Mouse (Mus musculus) limb, embryonic 12.5 days (tissue): ENCODE data around the gene Nfe2. TPM values are rescaled to one million over a fixed set of nuclear protein-coding genes. Genes with fewer than 3 reads are reported as not detected.
A peak's percentile ranks its signal among the peaks of the same experiment; 100 is the strongest.

ENCODE experiments used
- ATAC-seq: fragments of 200-750 bp; cut with Nextera tagmentation; 2 replicates; pipeline ENCODE4 v1.8.0; 2017; ENCODE audit warnings: low read depth, moderate TSS enrichment; ENCODE audit not compliant: insufficient number of reproducible peaks, insufficient read depth, low FRiP score, low TSS enrichment
- H3K27ac ChIP-seq: fragments of 300-500 bp; sonication (generic); 2 replicates; pipeline ENCODE4 v1.5.1; 2016; ENCODE audit warnings: mild to moderate bottlenecking, moderate library complexity
- H3K27me3 ChIP-seq: fragments of 300-500 bp; sonication (generic); 2 replicates; pipeline ENCODE4 v1.6.1; 2016; ENCODE audit warnings: mild to moderate bottlenecking, moderate library complexity
- H3K36me3 ChIP-seq: fragments of 300-500 bp; sonication (generic); 2 replicates; pipeline ENCODE4 v1.6.1; 2016; ENCODE audit warnings: mild to moderate bottlenecking, moderate library complexity
- H3K4me1 ChIP-seq: fragments of 300-500 bp; sonication (generic); replicated peaks from 2 replicates; pipeline ENCODE4 v1.6.1; 2016
- H3K4me2 ChIP-seq: fragments of 300-500 bp; sonication (generic); 2 replicates; pipeline ENCODE4 v1.6.1; 2016; ENCODE audit warnings: mild to moderate bottlenecking, moderate library complexity
- H3K4me3 ChIP-seq: fragments of 300-500 bp; sonication (generic); replicated peaks from 2 replicates; pipeline ENCODE4 v1.5.1; 2016; ENCODE audit warnings: mild to moderate bottlenecking
- H3K9ac ChIP-seq: fragments of 300-500 bp; sonication (generic); replicated peaks from 2 replicates; pipeline ENCODE4 v1.6.1; 2016; ENCODE audit warnings: mild to moderate bottlenecking, moderate library complexity
- H3K9me3 ChIP-seq: fragments of 300-500 bp; sonication (generic); 2 replicates; pipeline ENCODE4 v1.6.1; 2016; ENCODE audit warnings: mild to moderate bottlenecking, moderate library complexity
- WGBS: fragments of 180-500 bp; shearing (Covaris S2); methylation state at CpG from one replicate; pipeline ENCODE4 v1.1.7; 2016; 5-methylcytosine and 5-hydroxymethylcytosine counted together
- polyA plus RNA-seq: library from polyadenylated mRNA; unstranded; fragments of >200 nt; fragmentation: Nextera tagmentation; extraction: Ambion mirVana; gene quantifications from 2 replicates; pipeline ENCODE4 v1.2.1, GENCODE M21; 2016

The Nfe2 gene
- polyA plus RNA-seq, 1 experiment from 2014 or later: 4.6 TPM

DNA sequence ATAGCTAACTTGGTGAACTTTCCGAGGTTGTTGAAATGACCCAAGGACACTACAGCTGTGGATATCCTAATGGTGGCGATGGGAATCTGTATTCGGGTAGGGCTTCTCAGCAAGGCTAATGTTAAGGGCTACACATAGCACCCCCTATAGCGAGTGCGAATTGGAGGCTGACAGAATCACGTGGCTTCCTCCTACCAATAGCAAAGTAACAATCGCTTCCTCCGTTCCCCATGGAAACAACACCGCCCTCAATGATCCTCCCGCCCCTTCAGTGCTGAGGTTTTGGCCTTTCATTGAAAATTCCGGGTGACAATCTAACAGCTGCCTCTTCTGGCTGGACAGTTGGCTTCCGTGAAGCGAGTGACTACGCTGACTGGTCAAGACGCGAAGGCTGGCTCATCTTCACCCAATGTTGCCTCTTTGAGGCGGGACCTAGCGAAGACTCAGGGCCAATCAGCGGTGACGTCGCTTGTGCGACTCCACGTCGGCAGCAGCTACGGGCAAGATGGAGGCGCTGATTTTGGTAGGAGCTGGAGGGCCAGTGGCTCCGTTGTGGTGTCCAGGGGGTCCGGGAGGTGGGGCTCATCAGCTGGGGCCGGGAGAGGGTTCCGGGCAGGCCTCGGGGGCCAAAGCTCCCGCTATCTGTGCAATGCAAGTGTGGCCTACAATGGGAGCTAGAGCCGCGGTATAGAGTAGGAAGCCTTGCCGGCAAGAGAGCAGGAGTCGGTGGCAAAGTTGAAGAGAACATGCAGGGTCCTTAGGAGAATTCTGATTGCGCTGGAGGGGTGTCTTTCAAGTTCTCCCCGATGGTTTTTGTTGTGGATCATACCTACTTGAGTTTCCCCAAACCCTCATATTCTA is 14.4 kb upstream of the Nfe2 start, which contains the start of gene Copz1:
Gene Copz1, plus strand, starts transcription at position 296 of the 861 bp plus-strand sequence.
- Histone ChIP-seq H3K9ac (peak within 1 kb of the TSS; percentile 79), H3K27ac (peak within 1 kb of the TSS; percentile 25; the same call in 1 of the 2 replicates), H3K4me2 (peak within 1 kb of the TSS; percentile 72), H3K9me3 (no peaks in the 10 kb centered on the region), H3K36me3 (no peaks in the 10 kb centered on the region), H3K4me1 (peaks cover 20% of the 10 kb centered on the region), H3K4me3 (peak within 1 kb of the TSS; percentile 72), H3K27me3 (no peaks in the 10 kb centered on the region)
- WGBS: under 1% methylated on average over 38 of the region's 38 CpGs
- peak; percentile 98 for ATAC-seq

DNA sequence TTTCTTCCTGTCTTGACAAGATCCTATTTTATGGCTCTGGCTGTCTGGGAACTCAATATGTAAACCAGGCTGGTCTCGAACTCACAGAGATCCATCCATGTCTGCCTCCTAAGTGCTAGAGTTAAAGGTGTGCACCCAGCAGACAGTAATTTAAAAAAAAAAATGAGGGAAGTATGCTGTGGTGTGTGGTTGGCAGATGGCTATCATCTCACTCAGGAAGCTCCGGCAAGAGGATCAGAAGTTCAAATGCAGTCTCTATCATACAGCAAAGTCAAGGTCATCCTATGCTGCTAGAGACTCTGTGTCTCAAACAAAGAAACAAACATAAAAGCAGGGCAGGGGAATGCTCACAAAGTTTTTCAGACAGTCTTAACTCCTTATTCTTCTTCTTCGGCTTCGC is 10.7 kb upstream of the Nfe2 start:
- Histone ChIP-seq H3K4me2 (no peak overlapping the region), H3K9me3 (no peaks in the 10 kb centered on the region), H3K4me3 (no peak overlapping the region), H3K9ac (0 out of 2 replicates have a peak overlapping the region, but pooled peaks have one; percentile 27), H3K27me3 (no peaks in the 10 kb centered on the region), H3K4me1 (peaks cover 4% of the 10 kb centered on the region), H3K27ac (no peak overlapping the region), H3K36me3 (no peaks in the 10 kb centered on the region)
- WGBS: 88% methylated on average over 4 of the region's 4 CpGs
- no peak for ATAC-seq

DNA sequence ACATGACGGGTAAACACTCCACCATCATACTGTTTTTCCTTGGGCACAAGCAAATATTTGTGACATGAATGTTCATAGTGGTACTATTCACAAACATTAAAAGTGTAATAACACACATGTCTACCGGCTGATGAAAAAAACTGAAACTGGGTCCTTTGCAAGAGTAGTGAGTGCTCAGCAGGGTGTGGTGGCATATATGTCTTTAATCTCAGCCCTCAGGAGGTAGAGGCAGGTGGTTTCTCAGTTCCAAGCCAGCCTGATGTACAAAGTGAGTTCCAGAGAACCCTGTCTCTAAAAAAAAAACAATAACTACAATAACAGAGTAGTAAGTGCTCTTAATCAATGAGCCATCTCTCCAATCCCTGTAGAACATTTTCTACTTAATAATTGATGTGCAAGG is 6.6 kb upstream of the Nfe2 start:
- 86% methylated on average over 2 of the region's 2 CpGs for WGBS
- H3K4me2 ChIP-seq: no peak overlapping the region
- no peaks in the 10 kb centered on the region for H3K36me3 ChIP-seq
- ATAC-seq: no peak
- no peak overlapping the region for H3K9ac ChIP-seq
- no peaks in the 10 kb centered on the region for H3K9me3 ChIP-seq
- H3K4me1 ChIP-seq: no peaks in the 10 kb centered on the region
- no peak overlapping the region for H3K4me3 ChIP-seq
- no peaks in the 10 kb centered on the region for H3K27me3 ChIP-seq
- H3K27ac ChIP-seq: no peak overlapping the region

DNA sequence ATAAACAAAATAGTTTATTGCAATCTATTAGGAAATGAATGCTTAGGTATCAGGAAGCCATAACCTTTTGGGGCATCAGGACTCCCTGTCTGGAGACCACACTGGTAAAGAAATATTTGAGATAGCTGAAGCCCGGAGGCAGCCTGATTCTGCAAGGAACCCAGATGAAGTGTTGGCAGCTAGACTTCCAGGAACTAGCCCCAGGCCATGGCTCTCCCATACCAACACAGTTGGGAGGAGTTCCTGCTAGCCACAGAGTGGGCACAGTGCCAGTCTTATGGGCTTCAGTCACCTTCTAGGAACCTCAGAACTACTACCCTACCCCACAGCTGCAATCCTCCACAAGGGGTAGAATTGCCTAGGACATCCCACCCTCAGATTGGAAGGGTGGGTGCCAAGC is 1.8 kb upstream of the Nfe2 start:
- WGBS: 47% methylated on average over 1 of the region's 1 CpGs

DNA sequence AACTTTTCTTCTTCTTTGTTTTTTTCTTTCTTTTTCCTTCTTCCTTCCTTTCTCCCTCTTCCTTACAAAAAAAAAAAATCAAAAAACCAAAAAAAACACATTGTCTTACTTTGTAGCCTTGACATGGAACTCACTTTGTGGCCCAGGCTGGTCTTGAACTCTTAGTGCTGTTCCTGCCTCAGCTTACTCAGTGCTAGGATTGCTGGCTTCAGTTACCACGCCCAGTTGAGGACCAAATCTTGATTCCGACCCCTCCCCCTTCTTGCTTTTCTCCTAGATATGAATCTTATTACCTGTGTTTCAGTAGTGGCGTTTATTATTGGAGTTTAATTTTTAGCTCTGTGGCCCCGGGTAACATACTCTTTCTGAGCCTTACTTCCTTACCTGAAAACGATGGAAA is 959 bp upstream of the Nfe2 start:
- peaks cover 22% of the 10 kb centered on the region for H3K4me1 ChIP-seq
- H3K27ac ChIP-seq: no peak overlapping the region
- 85% methylated on average over 5 of the region's 5 CpGs for WGBS
- H3K9ac ChIP-seq: no peak overlapping the region
- H3K36me3 ChIP-seq: no peaks in the 10 kb centered on the region
- H3K9me3 ChIP-seq: no peaks in the 10 kb centered on the region
- H3K27me3 ChIP-seq: peaks cover 10% of the 10 kb centered on the region; the same call in 1 of the 2 replicates
- H3K4me3 ChIP-seq: no peak overlapping the region
- no peak overlapping the region for H3K4me2 ChIP-seq
- no peak for ATAC-seq

More for the DNA sequence above, 1.8 kb upstream of the Nfe2 start:
- Histone ChIP-seq H3K9me3 (no peaks in the 10 kb centered on the region), H3K4me1 (peaks cover 15% of the 10 kb centered on the region), H3K4me2 (no peak overlapping the region), H3K36me3 (no peaks in the 10 kb centered on the region), H3K4me3 (no peak overlapping the region), H3K9ac (no peak overlapping the region), H3K27ac (no peak overlapping the region), H3K27me3 (peaks cover 7% of the 10 kb centered on the region; the same call in 1 of the 2 replicates)
- no peak for ATAC-seq

DNA sequence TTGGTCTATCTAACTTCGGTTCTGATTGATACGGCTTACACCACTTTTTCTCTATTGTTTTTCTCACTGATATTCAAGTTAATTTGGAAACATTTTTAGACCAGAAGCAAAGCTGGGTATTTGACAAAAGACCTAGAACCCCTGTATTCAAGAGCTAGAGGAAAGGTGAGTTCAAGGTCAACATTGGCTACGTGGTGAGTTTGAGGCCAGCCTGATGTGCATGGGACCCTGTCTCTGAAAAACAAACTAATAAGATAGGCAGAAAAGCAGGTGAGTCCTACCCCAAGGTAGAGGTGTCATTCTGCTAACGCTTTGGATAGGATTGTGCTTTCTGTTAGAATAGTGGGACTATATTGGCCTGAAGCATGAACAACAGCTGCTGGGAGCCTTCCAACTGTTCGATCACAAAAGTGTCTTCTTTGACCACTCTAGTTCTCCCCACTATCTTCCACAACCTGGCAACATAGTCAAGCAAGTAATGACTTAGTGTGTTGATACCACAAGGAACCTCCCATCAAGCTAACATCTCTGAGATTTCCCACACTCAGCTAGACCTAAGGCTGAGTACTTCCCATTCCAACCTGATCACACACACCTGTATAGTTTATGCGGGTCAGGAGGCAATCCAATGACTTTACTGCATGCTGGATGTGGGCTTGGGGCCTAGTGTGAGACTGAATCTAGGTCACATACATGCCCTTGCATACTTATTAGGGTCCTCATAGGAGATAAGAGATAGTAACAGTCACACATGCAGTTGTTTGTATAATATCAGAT is 1.8 kb downstream of the Nfe2 start:
- Histone ChIP-seq H3K9ac (no peak overlapping the region), H3K27me3 (peaks cover 16% of the 10 kb centered on the region; the same call in 1 of the 2 replicates), H3K4me3 (no peak overlapping the region), H3K9me3 (no peaks in the 10 kb centered on the region), H3K36me3 (no peaks in the 10 kb centered on the region), H3K27ac (no peak overlapping the region), H3K4me2 (no peak overlapping the region), H3K4me1 (peaks cover 22% of the 10 kb centered on the region)
- no peak for ATAC-seq
- WGBS: 90% methylated on average over 6 of the region's 6 CpGs

DNA sequence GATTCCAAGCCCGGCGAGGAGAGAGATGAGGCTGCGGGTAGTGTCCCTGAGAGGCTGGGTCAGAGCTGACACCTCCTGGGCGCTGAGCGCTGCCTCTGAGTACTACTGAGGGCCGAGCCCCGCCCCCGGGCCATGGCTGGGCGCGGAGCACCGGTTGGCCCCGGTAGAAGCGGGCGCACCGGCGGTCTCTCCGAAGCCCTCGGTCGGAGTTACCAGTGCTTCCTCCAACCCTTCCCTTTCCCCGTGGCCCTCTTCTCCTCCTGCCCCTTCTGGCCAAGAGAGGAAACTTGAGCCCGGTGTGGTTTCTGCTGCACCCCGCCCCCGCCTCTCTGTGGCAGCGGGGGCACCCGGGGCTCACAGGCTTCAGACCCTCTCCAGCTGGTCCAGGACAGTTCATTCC is 3.0 kb downstream of the Nfe2 start:
- peaks cover 28% of the 10 kb centered on the region for H3K4me1 ChIP-seq
- peak overlapping the region; percentile 4; the same call in 1 of the 2 replicates for H3K27ac ChIP-seq
- H3K9me3 ChIP-seq: no peaks in the 10 kb centered on the region
- peak overlapping the region; percentile 86 for H3K4me2 ChIP-seq
- H3K36me3 ChIP-seq: no peaks in the 10 kb centered on the region
- peak overlapping the region; percentile 47 for H3K4me3 ChIP-seq
- 0 out of 2 replicates have a peak, but pooled peaks have one; percentile 50 for ATAC-seq
- H3K27me3 ChIP-seq: peaks cover 16% of the 10 kb centered on the region; the same call in 1 of the 2 replicates
- 3% methylated on average over 25 of the region's 25 CpGs for WGBS
- H3K9ac ChIP-seq: peak overlapping the region; percentile 73

DNA sequence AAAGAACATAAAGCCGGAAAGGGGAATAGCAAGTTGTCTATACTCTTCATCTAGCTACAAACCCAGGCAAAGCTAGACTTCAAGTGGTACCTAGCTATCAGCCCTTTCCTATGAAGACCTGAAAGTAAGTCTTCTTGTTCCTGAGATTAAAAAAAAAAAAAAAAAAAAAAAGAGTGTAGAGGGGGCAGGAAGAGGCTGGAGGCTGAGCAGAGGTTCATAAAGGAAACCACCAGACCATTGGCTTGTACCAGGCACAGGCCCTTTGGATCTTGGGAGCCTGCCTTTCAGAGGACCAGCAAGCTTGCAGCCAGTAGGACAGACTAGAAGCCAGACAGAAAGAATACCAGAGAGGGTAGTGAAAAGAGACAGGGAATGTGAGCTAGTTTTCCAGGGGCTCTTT is 4.9 kb downstream of the Nfe2 start:
- Histone ChIP-seq H3K27ac (no peak overlapping the region), H3K9ac (no peak overlapping the region), H3K4me2 (no peak overlapping the region), H3K27me3 (peaks cover 12% of the 10 kb centered on the region; the same call in 1 of the 2 replicates), H3K36me3 (peaks cover 12% of the 10 kb centered on the region), H3K4me3 (no peak overlapping the region), H3K9me3 (no peaks in the 10 kb centered on the region), H3K4me1 (peaks cover 27% of the 10 kb centered on the region)
- no peak for ATAC-seq
- WGBS: 91% methylated on average over 1 of the region's 1 CpGs

DNA sequence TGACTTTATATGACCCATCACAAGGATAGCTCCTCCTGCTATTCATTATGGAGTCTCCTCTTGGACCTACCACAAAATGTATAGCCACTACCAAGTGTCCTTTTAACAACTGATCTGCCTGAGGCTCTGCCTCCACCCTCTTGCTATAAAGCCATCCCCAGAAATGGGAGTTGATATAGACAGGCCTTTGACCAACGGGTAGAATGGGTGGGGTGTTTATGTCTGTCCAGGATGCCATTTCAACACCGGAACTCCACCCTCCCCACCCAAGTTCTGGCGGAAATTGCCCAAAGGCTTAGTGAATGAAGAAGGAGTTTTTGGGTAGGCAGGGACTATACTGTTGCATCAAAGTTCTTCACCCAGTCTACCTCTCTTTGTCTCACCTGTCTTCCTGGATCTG is 5.5 kb downstream of the Nfe2 start:
- Histone ChIP-seq H3K4me3 (no peak overlapping the region), H3K27ac (no peak overlapping the region), H3K36me3 (peaks cover 19% of the 10 kb centered on the region), H3K27me3 (peaks cover 9% of the 10 kb centered on the region; the same call in 1 of the 2 replicates), H3K4me1 (peaks cover 21% of the 10 kb centered on the region), H3K4me2 (no peak overlapping the region), H3K9ac (no peak overlapping the region), H3K9me3 (no peaks in the 10 kb centered on the region)
- no peak for ATAC-seq
- WGBS: 92% methylated on average over 3 of the region's 3 CpGs

DNA sequence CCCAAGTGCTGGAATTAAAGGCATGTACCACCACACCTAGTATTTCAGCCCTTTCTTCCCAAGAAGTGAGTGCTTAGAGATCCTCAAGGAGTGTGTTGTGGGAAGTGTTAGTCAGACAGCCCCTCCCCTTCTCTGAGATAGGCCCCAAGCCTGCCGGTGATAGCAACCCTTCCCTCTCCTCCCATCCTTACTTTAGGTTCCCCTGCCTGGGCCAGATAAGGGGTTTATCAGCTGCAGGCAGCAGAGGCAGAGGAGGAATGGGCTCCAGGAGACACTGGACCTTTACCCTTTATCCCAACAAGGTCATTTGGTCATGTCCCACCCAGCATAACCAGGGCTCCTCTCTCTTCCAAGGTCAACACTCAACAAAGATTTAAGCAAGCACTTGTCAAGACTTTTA is 6.6 kb downstream of the Nfe2 start:
- no peak for ATAC-seq
- Histone ChIP-seq H3K4me1 (peaks cover 21% of the 10 kb centered on the region), H3K9ac (no peak overlapping the region), H3K27me3 (peaks cover 9% of the 10 kb centered on the region; the same call in 1 of the 2 replicates), H3K27ac (no peak overlapping the region), H3K4me3 (no peak overlapping the region), H3K4me2 (no peak overlapping the region), H3K9me3 (no peaks in the 10 kb centered on the region), H3K36me3 (peaks cover 29% of the 10 kb centered on the region)
- 39% methylated on average over 1 of the region's 1 CpGs for WGBS

DNA sequence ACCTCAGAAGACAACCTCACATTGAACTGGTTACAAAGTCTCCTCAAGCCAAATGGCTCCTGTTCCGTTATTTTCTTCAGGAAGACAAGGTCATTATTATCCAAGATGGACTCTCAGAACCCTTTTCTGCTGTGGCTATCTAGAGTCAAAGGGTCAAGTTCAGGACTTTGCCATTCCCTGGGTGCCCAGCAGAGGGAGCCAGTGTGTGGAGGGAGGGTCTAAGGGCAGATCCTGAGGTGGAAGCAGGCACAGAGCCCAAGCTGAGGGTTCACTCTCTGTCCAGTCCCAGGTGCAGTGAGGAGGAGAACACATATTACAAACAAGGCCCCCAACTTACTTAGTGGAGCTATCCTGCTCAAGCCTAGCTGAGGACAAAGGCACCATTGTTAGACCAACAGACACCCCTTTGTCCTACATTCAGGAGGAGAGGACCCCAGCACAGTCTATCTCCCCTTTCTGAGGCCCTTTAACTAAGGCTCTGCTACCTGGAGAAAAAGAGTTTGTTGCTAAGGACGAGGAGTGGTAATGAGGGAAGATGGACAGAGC is 7.9 kb downstream of the Nfe2 start:
- peaks cover 43% of the 10 kb centered on the region for H3K36me3 ChIP-seq
- H3K4me1 ChIP-seq: peaks cover 17% of the 10 kb centered on the region
- H3K9me3 ChIP-seq: no peaks in the 10 kb centered on the region
- no peak overlapping the region for H3K4me2 ChIP-seq
- H3K27ac ChIP-seq: peak overlapping the region; percentile 66
- no peak overlapping the region for H3K9ac ChIP-seq
- H3K27me3 ChIP-seq: peaks cover 9% of the 10 kb centered on the region; the same call in 1 of the 2 replicates
- no peak; the same call in 1 of the 2 replicates for ATAC-seq
- no peak overlapping the region for H3K4me3 ChIP-seq
- WGBS: 38% methylated on average over 2 of the region's 2 CpGs
